Mouse (Mus musculus) embryo, embryonic 9.5 days (tissue): ENCODE measurements around the gene Zfp366.
"Not testable (repeated sequence)": the region's sequence is repeated elsewhere in the genome, so short reads cannot be mapped to it uniquely, and the experiment has no call there.

Experiments
- DNase-seq: peaks from one replicate; pipeline ENCODE4 v3.0.0-alpha.2; 2017; ENCODE audit errors: extremely low spot score

Zfp366 gene

DNA sequence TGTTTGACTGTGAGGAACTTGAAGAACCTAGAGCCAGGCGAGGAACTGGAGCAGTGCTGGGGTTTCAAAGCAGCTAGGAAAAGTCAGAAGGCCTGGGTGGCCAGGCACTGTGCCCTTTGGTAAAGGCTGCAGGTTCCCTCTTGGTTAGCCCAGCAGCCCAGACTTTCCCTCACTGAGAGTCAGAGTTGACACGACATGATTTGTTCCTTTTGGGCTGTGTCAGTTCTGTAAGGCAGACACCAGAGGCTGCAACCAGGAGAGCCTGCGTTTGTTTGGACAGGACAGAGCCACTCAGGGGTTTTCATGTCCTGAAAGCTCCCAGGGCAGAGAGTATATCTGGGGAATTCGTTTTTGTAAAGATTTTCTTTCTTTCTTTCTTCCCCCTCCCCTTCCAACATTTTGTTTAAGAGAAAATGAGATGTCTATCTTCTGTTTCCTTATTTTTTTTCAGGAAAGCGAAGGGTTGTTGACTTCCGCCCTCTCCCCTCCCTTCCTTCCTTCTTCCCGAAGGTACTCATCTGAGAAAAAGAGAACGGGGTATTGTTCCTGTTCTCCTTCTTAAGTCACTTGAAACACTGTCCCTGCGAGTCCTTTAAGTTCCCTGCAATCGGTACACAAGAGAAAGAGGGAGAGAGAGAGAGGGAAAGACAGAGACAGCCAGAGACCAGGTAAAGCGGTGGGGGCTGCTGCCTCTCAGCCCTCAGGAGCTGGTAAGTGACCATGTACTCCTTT lies at the start of gene Zfp366:
Zfp366 (plus strand) TSS at position 669 of the 732 bp plus-strand sequence.
- DNase-seq, result no peak

GRCm38 (mm10) chr13:99138351-99139255 lies 46.0 kb upstream of the Zfp366 start:
- DNase-seq, result no peak

DNA sequence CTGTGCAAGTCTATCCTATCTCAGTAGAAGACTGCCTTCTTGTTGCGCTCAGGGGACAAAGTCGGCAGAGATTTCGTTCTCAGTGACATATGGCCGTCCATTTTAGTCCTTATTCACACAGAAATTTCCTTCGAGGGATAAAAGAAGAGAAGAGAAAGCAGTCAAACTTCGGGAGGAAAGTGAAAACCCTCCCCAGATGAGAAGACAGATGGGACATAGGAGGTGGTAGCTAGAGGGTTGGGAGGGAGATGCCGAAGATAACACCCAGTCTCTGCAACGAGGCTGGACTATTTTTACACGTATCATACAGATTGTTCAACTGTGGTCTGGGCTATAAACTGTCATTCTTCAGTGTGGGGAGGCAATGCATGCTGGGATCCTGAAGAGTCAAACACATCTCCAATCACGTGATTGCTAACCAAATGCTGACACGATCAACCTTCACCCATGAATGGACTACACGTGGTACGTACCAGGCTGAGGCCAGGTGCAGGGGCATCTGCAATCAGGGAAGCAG lies 38.2 kb upstream of the Zfp366 start:
- no peak for DNase-seq

DNA sequence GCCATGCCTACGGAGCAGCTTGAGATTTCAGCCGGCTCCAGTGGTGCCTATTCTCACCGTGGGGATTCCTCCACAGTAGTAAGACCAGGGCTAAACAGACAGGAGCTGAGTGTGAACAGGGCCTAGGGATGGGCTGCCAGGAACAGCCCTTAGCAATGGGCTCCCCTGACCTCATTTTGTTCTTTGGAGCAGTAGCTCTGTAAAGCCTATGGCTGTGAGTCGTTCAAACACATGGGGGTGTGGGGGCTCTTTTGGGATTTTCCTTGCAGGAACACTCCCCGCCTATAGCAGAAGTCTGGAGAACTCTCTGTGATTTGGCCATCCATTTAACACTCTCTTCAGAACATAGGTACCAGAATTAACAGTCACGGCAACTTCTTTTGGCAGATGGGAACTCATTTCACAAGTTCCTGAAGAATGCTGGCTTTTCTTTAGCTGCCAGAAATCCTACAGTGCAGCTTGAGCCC lies 36.9 kb upstream of the Zfp366 start:
- DNase-seq, result no peak

- DNase-seq, result peak; percentile 45
Measured at GRCm38 (mm10) chr13:99149551-99150305, 34.9 kb upstream of the Zfp366 start.

DNA sequence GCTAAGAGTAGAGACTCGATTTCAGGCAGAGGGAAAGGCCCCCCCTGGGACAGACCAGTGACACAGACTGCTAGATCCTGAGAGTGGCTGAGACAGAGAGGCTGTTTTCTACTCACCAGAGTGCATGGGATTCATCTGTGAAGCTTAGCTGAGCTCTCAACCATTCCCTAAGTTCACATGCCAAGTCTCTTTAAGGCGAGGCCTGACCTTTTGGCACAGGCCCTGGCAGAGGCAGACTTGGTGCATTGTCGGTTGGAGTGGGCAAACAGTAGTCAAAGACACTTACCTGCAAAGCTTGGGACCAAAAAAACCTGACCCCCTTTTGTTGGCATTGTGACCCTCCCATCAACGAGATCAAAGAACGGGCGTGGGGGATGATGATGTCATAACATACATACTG lies 34.0 kb upstream of the Zfp366 start:
- DNase-seq, result no peak

DNA sequence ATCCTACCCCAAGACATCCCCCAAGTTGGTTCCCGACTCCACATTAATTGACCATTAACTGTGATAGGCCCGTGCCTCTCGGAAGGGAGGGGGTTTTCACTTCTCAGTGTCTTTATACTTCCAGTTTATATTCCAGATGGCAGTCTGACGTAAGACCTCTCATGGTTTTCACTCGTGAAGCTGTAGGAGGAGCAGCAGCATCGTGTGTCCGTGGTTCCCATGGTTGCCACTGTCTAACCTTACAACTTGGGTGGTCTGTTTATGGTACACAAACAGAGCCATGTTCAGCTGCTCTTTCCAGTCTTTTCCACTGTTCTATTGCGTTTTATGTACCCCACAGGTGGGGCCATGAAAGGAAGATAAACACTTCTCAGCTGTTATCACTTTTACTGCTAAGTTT lies 33.5 kb upstream of the Zfp366 start:
- no peak for DNase-seq

- peak; percentile 25 for DNase-seq
Measured at GRCm38 (mm10) chr13:99152305-99152930, 32.2 kb upstream of the Zfp366 start.

- DNase-seq, result no peak
Measured at GRCm38 (mm10) chr13:99157709-99158108, 26.9 kb upstream of the Zfp366 start.

DNA sequence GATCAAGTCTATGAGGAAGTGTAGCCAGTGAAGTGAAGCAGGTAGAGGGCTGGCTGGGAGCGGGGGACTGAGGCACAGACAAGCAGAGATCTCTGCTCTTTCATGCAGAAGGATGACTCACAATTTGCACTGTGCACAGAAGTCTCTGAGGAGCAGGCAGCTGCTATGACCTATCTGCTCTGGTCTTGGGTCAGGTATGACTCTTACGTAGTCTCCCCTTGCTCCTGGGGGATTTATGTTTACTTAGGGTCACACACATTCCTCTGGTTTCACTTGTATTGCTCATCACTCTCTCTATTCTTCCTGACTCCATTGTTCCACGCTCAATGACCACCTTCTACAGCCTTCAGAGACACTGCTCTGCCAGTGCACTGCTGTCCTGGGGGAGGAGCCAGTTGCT lies 25.9 kb upstream of the Zfp366 start:
- no peak for DNase-seq

- no peak for DNase-seq
Measured at GRCm38 (mm10) chr13:99163071-99163470, 21.6 kb upstream of the Zfp366 start.

GRCm38 (mm10) chr13:99163521-99164359 lies 20.9 kb upstream of the Zfp366 start:
- no peak for DNase-seq

- DNase-seq, result no peak
Measured at GRCm38 (mm10) chr13:99164360-99164759, 20.3 kb upstream of the Zfp366 start.

- DNase-seq, result no peak
Measured at GRCm38 (mm10) chr13:99169401-99169800, 15.2 kb upstream of the Zfp366 start.

DNA sequence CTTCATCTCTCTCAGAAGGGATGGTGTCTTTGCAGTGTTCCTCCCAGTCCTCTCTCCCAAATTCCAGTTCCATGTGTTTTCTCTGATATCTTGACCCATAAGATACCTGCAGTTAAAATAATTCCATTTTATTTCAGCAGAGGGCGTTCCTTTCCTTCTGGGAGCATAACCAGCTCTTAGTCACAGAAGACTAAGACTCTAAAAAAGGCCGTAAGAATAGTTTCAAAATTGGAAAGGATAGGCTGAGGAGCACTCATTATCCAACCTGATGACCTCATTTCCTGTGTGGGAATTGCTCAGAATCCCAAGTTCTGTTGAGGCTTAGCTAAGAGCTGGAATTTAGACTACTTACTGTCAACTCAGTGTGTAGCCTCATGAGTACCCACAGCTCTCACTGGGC lies 14.3 kb upstream of the Zfp366 start:
- DNase-seq, result peak; percentile 33

- DNase-seq, result peak; percentile 9
Measured at GRCm38 (mm10) chr13:99173849-99174248, 10.8 kb upstream of the Zfp366 start.

DNA sequence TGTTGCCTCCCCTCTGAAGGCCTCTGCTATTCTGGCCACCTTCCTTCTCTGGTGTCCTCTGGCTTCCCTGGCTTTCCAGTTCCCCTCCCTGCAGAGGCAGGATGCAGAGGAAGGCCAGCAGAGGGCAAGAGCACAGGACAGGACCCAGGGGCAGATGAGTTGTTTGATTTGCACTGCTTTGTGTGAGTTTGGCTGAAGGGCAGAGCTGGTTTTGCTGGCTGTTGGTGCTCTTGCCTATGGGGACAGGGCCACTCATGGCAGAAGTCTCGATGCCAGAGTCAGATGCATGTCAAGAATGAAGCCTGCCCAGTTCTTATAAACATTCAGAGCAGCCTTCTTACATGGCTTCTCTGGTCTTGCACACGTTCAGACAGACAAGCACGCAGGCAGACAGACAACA lies 1.8 kb upstream of the Zfp366 start:
- not testable (repeated sequence) for DNase-seq

GRCm38 (mm10) chr13:99183257-99183895 lies 1.2 kb upstream of the Zfp366 start:
- no peak for DNase-seq

DNA sequence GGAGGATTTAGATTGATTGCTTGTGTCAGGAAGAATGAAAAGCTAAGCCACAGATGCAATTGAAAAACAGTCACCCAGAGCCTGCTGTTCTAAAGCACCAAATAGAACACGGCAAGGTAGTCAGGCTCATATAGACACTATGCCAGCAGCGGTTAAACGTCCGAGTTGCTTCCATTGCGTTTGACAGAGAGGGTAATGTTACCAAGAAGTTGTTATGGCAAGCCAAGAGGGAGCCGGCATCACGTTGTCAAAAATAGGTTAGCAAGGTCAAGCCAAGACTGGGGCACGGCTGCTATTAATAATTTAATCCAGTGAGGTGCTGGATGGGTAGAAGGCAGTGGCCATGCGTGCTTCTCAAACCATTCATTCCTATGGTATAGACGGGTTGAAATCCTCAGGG lies 950 bp downstream of the Zfp366 start:
- DNase-seq, result no peak
